In genomic region chr8:109014746-109015145, GRCm38 (mm10) we compare ENCODE assay signal across 8 mouse cellular contexts.
A peak's percentile ranks its signal among the peaks of the same experiment; 100 is the strongest.
DNase-seq lines count a peak whose midpoint lies in the region; ATAC-seq lines count a peak whose summit lies in the region.

No protein-coding gene starts in this region.

- DNase-seq in cerebellum, postnatal 10 days, result peak; percentile 59 to 69
- no peak for DNase-seq in cerebellum, adult 18-20 months
- peak; percentile 32 to 41 for DNase-seq in layer of hippocampus, postnatal 10 days (ENCODE audit: low spot score in 2 of 2)
- DNase-seq in layer of hippocampus, adult 9-11 months, result no peak
- DNase-seq in adrenal gland, adult 2 months, result peak; percentile 52
- peak; percentile 12 to 14 for DNase-seq in heart, postnatal 36 days
- peak; percentile 88 for DNase-seq in thymus, postnatal 4 days

- intact Hi-C loops in heart, postnatal 36 days (cut with DNase I), result loop anchor here (5.0 kb wide), 1 partner anchor 173 kb away; no protein-coding TSS in a partner anchor

- ATAC-seq in megakaryocyte, adult 5-6 weeks (ENCODE audit: poor library complexity, severe bottlenecking), result peak; percentile 88

Comparison
In these comparisons a context has a peak if more than half of its experiments do, and no peak if none do; other contexts are left out.
1. DNase-seq: peak in cerebellum, postnatal 10 days (2 of 2), layer of hippocampus, postnatal 10 days (2 of 2), adrenal gland, adult 2 months (single experiment), heart, postnatal 36 days (2 of 2) and thymus, postnatal 4 days (single experiment); none in cerebellum, adult 18-20 months (0 of 2) and layer of hippocampus, adult 9-11 months (single experiment).